Mouse (Mus musculus) ovary, postnatal 10 days (tissue): ENCODE measurements around the gene U2af2.
"Not testable (repeated sequence)": the region's sequence is repeated elsewhere in the genome, so short reads cannot be mapped to it uniquely, and the experiment has no call there.

Experiments used
- DNase-seq: peaks from one replicate; pipeline ENCODE4 v3.0.0; 2022; ENCODE audit warnings: low spot score

U2af2 gene

DNA sequence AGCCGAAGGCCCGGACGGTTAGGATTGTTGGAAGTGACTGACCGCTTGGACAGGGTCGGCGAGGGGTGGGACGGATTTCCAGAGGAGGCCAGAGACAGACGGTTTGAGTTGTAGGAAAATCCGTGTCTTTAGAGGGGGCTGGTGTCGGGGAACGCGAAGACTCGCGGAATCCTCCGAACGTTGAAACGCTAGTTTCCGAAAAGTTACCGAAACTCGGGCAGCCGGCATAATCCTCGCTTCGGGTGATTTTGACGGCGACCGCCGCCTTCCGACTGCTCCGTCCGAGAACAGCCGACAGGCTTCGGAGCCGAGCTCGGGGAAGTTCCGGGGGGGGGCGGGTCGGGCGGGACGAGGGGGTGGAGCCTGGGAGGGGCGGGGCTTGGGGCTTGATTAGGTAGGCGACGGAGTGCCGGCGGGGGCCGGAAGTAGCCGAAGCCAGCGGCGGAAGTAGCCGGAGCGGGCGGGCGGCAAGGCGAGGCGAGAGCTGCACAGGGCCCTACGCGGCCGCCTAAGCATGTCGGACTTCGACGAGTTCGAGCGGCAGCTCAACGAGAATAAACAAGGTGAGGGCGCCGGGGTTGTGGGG is at the start of gene U2af2:
Gene U2af2, plus strand, starts transcription at position 370 of the 586 bp plus-strand sequence.
- DNase-seq, result peak; percentile 74

DNA sequence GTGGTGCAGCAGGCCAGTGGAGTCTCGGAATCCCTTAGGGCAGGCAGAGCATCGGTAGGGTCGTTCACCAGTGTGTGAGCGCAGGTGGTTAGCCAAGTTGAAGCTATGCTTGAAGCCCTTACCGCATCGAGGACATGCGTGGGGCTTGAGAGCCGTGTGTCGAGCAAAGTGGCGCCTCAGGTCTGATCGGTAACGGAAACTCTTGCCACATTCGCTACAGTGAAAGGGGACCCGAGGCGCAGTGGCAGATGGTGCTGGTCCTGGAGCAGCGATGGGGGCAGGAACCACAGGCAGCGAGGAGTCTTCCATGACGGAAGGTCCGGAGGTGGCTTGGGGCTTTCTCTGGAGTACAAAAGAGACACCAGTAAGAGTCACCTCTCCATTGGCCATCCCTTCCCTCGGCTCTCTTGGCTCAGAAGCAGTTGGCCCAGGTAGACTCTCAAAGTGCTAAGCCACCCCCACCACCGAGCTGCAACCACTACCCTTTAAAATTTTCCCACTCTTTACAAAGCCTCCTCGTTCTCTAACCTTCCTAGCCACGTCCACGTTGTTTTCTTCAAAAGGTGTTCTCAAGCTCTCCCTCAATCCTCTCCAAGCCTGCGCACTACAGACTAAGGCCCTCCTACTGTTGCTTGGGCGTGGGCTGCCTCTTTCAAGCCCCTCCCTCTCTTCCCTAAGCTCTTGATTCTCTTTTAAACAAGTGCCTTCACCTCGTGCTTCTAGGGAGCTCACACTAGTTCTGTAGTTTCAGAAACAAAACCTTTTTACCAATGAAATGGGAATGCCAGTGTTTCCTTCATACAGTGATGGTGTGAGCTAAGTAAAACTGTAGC is 49.0 kb upstream of the U2af2 start:
- no peak for DNase-seq

DNA sequence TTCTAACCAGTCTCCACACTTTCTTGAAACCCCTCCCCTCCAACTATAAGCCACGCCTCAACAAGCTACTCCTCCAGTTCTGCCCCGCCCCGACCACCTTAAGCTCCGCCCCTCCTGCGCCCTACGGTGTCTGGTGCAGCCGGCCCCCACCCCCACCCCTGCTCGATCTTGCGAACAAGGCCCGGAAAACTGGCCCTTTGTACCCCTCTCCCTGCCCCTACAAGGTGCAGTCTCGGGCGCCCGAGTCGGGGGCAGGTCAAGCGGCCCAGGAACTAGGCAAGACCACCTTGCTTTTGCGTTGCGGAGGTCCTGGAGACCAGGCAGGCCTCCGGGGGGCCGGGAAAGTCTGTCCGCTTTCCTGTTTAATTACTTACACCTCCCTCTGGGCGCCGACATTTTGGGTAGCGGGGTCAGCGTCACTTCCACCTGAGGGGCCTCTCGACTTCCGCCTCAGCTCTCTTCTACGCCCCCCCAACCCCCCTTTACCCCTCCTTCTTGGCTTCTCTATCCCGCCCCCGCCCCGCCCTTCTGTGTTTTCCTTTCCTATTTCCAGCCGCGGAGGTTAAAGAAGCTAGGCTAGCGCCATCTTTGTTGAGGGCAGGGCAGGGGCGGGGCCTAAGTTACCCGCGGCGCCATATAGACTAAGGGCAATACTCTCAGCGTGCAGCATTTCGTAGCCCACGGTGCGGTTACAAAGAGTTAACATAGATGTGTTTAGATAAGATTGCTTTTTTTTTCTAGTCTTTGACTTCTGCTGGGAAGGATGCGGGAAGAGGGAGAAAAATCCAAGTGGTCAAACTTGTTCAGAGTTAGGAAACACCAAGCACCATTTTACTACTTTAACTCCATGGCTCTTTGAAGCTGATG is 47.5 kb upstream of the U2af2 start, which contains the start of the genes Zfp524 and Fiz1:
Gene Zfp524, plus strand, starts transcription at position 165 of the 867 bp plus-strand sequence.
Gene Fiz1, minus strand, starts transcription at position 447 of the 867 bp plus-strand sequence.
- DNase-seq, result peak; percentile 93

DNA sequence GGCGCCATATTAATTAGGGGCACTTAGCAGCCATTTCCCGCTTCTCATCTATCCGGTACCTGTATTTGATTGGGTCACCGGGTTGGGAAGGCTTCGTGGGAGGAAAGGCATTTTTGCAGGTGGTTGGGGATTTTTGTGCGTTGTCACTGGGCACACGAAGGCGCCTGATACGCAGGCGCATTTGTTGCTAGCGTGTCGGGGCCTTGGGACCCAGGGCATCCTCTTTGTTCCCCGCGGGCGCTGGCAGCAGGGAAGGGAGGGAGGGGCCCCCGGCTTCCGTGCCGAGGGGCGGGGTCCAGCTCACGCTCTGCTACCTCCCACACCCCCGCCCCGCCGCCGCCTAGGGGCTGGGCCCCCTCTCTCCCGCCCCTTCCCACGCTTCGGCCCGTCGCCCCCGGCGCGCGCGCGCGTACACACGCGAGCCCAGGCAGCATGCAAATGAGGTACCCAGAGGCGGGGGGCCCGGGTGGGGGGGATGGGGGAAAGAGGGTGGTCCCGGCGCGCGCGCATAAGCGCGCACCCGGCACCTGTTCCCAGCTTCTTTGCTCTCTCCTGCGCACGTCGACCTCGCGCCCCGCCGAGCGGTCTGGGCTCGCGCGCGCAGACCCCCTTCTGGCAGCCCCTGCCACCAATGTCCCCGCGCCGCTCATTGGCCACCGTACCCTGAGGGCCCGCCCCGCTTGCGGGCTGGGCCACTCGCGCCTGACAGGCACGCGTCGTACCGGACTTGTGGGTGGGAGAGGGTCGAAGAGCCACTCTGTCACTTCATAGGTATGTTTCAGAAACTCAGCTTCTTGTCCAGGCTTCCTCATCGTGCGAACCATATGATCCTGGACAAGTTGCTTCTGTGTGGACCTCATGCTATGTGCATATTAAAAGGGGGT is 46.6 kb upstream of the U2af2 start, which contains the start of gene Gm44973:
Gene Gm44973, plus strand, starts transcription at position 379 of the 884 bp plus-strand sequence.
- DNase-seq, result peak; percentile 90

DNA sequence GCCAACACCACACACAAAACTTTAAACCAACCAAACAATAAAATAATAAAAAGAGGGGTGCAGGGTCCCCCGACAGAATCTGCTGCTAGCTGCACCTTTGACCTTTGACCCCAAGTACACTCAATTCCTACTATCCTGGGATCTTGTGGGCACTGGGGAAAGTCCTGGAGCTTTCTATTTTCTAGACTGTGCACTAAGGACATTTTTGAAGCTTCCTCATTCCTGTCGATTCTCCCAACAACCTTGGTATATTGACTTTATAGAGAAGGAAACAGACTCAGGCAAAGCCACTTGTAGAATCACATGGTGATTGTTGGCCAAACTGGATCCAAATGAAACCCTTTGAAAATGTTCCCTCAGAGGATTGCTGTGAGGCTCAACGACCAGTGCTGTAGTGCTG is 45.9 kb upstream of the U2af2 start:
- DNase-seq, result no peak

DNA sequence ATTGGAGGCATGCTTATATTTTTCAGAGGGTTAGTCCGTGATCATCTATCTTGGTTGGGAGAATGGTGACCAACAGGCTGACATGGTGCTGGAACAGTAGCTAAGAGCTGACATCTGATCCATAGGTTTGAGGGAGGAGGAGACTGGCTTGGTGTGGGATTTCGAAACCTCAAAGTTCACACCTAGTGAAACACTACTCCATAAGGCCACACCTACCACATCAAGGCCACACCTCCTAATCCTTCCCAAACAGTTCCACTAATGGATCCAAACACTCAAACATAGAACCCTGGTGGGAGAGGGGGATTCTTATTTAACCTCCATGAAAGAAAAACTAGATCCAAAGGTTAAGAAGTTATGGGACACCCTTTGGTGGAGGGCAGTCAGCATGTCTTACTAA is 45.0 kb upstream of the U2af2 start:
- DNase-seq, result no peak

DNA sequence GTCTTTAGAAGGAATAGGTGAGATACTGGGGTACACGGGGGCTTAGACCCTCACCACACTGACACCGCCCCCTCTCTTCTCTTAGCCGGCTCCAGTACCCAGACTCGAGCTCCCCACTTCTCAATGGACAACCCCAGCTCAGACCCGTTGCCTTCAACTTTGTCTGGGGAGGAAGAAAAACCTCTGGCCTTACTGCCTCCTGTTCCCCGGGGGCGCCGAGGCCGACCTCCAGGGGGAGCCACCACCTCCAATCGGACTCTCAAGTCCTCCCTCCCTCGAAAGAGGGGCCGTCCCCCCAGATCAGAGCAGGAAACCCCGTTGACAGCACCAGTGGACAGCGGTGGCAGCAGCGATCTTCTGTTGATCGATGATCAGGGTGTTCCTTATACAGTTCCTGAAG is 44.6 kb upstream of the U2af2 start:
- DNase-seq, result no peak

DNA sequence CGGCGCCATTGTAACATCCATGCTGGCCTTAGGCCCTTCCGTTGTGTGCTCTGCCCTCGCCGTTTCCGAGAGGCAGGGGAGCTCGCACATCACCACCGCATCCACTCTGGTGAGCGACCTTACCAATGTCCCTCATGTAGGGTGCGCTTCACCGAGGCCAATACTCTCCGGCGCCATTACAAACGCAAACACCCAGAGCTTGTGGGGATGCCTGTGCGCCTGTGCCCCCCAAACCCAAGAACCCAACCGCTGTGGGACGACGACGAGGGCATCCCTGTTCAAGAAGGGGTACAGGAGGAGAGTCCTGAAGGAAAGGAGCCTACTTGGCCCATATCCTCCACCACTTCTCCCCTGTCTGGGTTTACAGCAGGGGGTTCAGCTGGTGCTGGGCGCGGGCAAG is 44.0 kb upstream of the U2af2 start:
- no peak for DNase-seq

DNA sequence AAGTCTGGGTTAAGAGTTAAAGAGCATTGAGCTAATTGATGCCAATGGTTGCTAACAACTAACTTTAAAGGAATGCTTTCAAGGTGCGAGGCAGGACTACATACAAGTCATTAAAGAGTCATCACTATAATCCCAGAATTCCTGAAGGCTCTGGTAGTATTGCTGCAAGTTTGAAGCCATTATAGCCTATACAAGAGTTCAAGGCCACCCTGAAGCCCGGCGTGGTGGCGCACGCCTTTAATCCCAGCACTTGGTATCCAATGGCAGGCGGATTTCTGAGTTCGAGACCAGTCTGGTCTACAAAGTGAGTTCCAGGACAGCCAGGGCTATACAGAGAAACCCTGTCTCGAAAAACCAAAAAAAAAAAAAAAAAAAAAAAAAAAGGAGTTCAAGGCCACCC is 42.4 kb upstream of the U2af2 start:
- not testable (repeated sequence) for DNase-seq

DNA sequence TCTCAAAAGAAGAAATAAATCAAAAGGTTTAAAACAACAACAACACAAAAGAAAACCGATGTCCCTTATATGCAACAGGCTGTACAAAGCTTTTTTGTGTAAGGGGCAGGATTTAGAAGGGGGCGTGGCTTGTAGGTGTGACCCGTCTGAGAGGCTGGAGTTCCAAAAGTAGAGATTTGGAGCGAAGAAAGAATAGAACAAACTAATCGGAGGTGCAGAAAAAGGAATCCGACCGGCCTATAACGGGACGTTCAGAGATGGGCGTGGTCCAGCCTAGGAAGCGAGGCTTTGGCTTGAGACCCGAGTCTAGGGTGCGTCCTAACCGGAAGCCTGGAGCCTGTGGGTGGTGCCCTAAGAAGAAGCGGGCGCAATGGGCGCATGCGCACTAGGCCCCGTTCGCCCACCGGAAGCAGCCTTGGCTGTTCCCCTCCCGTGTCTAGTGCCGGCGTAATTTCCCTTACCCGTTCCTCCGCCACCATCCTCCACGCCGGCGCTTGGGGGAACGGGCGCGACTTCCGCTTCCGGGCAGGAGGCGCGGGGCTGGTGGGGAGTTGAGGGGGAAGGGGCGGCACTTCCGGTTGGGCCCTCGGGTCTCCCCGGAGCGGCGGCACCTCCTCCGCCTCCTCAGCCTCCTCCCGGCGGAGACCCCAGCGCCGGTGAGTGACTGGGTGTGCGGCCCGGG is 41.8 kb upstream of the U2af2 start, which contains the start of the genes Zfp865 and Ccdc106:
Gene Zfp865, plus strand, starts transcription at position 377 of the 682 bp plus-strand sequence.
Gene Ccdc106, plus strand, starts transcription at position 554 of the 682 bp plus-strand sequence.
- DNase-seq, result peak; percentile 96

DNA sequence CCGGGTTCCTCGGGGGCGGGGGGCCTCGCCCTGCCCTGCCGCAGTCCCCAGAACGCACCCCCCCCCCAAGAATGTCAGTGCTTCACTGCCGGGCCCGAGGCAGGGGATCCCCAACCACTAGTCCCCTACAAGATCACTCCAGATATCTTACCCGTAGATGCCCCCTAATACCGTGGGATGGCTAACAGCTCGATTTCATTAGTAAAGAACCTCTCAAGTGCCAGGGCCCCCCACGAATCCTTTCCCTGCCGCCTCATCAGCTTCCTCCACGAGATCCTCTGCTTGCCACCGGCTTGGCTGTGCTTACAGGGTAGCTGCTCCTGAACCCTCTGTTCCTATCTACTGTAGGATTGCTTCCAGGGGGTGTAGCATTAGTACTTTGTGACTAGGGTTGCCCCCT is 41.3 kb upstream of the U2af2 start:
- DNase-seq, result no peak

DNA sequence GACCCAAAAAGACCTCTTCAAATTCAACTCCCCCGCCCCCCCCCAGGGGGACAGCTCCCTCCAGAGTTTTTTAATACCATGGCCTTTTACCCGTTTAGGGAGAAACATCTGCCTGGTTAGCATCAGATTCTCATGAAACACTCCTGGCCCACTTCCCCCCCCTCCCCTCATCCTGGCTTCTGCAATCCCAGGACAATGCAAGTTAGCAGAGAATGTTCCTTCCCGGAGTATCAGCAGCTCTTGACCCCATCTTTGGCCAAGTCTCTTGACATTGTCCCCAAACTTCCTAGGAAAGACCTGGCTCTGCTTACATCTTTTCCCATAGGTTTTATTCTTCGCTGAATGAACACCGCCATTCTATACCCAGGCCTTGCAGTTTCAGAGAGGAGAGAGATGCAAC is 40.7 kb upstream of the U2af2 start:
- DNase-seq, result no peak

DNA sequence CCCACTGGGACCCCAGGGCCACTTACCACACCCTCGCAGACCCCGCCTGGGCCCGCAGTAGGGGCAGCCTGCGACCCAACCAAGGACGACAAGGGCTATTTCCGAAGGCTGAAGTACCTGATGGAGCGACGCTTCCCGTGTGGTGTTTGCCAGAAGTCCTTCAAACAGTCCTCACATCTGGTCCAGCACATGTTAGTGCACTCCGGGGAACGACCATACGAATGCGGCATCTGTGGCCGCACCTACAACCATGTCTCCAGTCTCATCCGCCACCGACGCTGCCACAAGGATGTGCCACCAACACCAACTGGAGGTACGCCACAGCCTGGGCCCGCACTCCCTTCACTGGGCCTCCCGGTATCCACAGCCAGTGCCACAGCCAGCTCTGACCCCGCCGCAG is 32.4 kb upstream of the U2af2 start:
- DNase-seq, result no peak

DNA sequence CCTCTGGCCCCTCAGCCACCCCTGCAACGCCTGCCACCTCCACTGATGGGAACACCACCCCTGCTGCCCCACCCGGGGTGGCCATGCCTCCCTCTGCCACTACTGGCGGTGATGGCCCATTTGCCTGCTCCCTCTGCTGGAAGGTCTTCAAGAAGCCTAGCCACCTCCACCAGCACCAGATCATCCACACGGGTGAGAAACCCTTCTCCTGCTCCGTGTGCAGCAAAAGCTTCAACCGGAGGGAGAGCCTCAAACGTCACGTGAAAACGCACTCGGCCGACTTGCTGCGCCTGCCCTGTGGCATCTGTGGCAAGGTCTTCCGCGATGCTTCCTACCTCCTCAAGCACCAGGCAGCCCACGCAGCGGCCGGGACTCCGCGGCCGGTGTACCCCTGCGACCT is 32.0 kb upstream of the U2af2 start:
- DNase-seq, result no peak

DNA sequence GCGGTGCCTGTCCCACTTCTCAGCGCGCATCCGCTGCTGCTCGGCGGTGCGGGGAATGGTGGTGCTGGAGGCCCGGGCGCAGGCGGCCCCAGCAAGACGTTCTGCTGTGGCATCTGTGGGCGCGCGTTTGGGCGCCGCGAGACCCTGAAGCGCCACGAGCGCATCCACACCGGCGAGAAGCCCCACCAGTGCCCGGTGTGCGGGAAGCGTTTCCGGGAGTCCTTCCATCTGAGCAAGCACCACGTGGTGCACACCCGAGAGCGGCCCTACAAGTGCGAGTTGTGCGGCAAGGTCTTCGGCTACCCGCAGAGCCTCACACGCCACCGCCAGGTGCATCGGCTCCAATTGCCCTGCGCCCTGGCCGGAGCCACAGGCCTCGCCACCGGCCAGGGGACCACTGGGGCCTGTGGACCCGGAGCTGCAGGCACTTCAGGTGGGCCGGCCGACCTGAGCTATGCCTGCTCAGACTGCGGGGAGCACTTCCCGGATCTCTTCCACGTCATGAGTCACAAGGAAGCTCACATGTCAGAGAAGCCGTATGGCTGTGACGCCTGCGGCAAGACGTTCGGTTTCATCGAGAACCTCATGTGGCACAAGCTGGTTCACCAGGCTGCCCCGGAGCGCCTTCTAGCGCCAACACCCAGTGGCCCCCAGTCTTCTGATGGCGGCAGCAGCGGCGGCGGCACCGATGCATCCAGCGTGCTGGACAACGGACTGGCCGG is 31.2 kb upstream of the U2af2 start:
- DNase-seq, result no peak

DNA sequence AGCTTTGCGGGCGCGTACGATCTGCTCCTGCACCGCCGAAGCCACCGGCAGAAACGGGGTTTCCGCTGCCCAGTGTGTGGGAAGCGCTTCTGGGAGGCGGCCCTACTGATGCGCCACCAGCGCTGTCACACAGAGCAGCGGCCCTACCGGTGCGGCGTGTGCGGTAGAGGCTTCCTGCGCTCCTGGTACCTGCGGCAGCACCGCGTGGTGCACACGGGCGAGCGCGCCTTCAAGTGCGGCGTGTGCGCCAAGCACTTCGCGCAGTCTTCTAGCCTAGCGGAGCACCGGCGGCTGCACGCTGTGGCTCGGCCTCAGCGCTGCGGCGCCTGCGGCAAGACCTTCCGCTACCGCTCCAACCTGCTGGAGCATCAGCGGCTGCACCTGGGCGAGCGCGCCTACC is 30.4 kb upstream of the U2af2 start:
- DNase-seq, result no peak

DNA sequence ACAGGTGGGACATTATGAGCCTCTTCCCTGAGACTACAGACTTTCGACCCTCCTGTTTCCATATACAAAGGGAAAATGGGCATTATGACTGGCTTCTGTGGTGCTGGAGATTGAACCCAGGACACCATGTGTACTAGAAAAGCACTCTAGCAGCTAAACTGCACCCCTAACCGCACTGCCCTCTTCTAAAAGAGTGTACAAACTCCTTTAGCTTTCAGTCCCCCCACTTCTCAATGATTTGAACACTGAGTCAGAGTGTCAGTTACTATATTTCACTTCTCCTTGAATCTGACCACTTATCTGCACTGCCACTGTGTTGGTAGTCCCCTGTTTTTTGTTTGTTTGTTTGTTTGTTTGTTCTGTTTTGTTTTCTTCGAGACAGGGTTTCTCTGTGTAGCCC is 28.1 kb upstream of the U2af2 start, which contains the start of gene 4632433K11Rik:
Gene 4632433K11Rik, plus strand, starts transcription at position 301 of the 400 bp plus-strand sequence.
- DNase-seq, result no peak

DNA sequence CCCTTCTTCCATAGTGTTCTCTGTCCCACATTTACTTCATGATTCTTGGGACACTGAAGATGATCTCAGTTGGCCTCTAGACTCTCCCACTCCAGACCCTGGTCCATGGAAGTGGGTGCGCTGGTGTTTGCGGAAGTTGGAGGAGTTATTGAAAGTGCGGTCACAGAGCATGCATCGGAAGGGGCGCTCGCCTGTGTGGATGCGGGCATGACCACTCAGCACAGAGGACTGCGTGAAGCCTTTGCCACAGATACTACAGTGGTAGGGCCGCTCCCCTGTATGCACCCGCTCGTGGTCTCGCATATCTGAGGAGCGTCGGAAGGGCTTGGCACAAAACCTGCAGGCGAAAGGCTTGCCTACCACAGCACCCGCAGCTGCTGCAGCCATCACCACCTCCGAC is 26.3 kb upstream of the U2af2 start:
- DNase-seq, result no peak

DNA sequence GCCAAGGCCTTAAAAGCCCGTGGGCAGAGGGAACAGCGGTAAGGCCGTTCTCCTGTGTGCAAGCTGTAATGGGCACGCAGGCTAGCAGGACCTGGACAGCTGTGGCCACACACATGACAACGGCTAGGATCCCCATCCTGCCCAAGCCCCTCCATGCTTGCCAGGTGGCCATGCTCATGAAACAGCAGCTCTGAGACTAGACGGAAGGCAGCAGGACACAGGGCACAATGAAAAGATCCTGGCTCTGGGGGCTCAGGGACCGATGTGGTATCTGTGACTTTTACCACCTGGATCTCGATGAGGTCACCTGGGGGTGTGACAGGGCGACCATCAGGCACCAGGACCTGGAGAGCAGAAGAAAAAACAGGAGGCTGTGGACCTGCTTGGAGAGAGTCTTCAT is 25.8 kb upstream of the U2af2 start:
- no peak for DNase-seq

DNA sequence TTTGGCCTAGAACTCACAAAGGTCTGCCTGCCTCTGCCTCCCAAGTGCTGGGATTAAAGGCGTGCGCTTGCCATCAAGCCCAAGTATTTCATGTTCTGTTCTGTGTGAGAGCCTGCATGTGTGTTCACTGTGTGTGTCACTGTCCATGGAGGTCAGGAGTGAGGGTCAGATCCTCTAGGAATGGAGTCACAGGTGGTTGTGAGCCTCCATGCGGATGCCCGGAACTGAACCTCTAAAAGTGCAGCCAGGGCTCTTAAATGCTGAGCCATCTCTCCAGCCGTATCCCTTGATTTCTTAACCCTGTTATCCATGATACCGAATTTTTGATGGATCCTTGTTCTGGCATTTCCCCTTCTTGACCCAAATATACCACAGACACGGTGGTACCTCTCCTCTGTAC is 24.9 kb upstream of the U2af2 start:
- no peak for DNase-seq
